Mouse (Mus musculus) megakaryocyte, embryonic 14.5 days (primary cell): ENCODE measurements around the gene Lrcol1. TPM values are rescaled to one million over a fixed set of nuclear protein-coding genes. Genes with fewer than 3 reads are reported as not detected.

ENCODE experiments used
- H3K27me3 ChIP-seq: replicated peaks from 2 replicates; pipeline ENCODE3; 2012; ENCODE audit warnings: inconsistent platforms
- H3K36me3 ChIP-seq: replicated peaks from 2 replicates; pipeline ENCODE3; 2012; ENCODE audit warnings: low read length, inconsistent platforms, mixed read lengths
- H3K4me1 ChIP-seq: 2 replicates; pipeline ENCODE4 v1.6.1; 2012; ENCODE audit warnings: inconsistent platforms
- H3K4me3 ChIP-seq: replicated peaks from 2 replicates; pipeline ENCODE3; 2012; ENCODE audit warnings: moderate library complexity, mild to moderate bottlenecking, inconsistent platforms
- H3K9me3 ChIP-seq: 2 replicates; pipeline ENCODE4 v1.6.1; 2012; ENCODE audit warnings: inconsistent platforms
- FLI1 ChIP-seq: IDR thresholded peaks from 2 replicates; pipeline ENCODE4 v1.6.1; 2012; ENCODE audit warnings: low read length, inconsistent platforms, mixed read lengths
- GATA1 ChIP-seq: IDR thresholded peaks from 3 replicates; pipeline ENCODE4 v1.6.1; 2012; ENCODE audit warnings: mixed read lengths, low read length, inconsistent platforms, borderline replicate concordance
- polyA plus RNA-seq: library from polyadenylated mRNA; stranded (reverse); fragments of >175 nt; gene quantifications from 2 replicates; pipeline ENCODE4 v1.2.3, GENCODE M21; 2012; ENCODE audit warnings: low replicate concordance; ENCODE audit not compliant: insufficient read depth

Gene Lrcol1
- not detected in 2 replicates for polyA plus RNA-seq

DNA sequence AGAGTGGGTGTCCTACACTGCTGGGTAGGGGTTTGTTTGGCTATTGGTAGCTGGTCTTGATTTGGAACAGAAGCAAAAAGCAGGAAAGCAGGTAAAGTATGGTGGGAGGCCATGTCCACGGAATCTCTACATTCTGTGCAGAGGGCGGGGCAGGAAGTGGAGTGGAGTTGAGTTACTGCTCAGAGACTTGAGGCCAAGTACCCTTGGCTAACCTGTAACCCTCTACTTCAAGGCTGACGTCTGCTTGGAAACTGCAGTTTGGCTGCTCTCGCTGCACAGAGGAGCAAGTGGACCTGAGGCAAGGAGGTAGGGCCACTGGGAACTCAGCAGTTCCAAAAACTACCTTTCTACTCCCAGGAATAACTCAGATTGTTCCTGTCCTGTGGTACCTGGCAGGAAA, at the start of gene Lrcol1:
Gene Lrcol1 (plus strand): TSS at position 207 of the 400 bp plus-strand sequence.
- H3K36me3 ChIP-seq: peaks cover 6% of the 10 kb centered on the region
- H3K9me3 ChIP-seq: no peaks in the 10 kb centered on the region
- peaks cover 71% of the 10 kb centered on the region for H3K27me3 ChIP-seq
- H3K4me1 ChIP-seq: peaks cover 21% of the 10 kb centered on the region
- H3K4me3 ChIP-seq: no peak within 1 kb of the TSS
- TF ChIP-seq GATA1 (no peak), FLI1 (no peak)

DNA sequence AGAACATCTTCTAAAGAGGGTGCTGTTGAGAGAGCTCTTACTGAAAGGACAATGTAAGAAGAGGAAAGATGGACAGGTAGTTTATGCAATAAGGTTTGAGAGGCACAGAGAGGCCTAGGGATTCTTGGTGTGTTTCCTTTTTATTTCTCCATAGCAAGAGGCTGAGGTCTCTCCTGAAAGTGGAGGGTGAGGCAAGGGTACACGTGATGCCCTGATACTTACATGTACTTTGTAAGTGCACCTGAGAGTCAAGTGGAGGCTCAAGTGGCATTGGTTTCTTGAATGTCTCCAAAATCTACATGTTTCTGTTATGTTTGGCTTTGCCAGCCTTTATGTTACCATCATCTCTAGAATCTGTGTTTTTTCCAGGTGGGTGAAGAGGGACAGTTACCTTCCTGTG, 47.9 kb upstream of the Lrcol1 start:
- Histone ChIP-seq H3K27me3 (no peaks in the 10 kb centered on the region), H3K4me1 (peaks cover 8% of the 10 kb centered on the region), H3K4me3 (no peak overlapping the region), H3K36me3 (peaks cover 85% of the 10 kb centered on the region), H3K9me3 (no peaks in the 10 kb centered on the region)
- TF ChIP-seq GATA1 (no peak), FLI1 (no peak)

GRCm38 (mm10) chr5:110300591-110300990, 43.9 kb upstream of the Lrcol1 start:
- Histone ChIP-seq H3K36me3 (peaks cover 91% of the 10 kb centered on the region), H3K4me1 (no peaks in the 10 kb centered on the region), H3K9me3 (no peaks in the 10 kb centered on the region), H3K4me3 (no peak overlapping the region), H3K27me3 (no peaks in the 10 kb centered on the region)
- TF ChIP-seq GATA1: no peak
- TF ChIP-seq FLI1: no peak

DNA sequence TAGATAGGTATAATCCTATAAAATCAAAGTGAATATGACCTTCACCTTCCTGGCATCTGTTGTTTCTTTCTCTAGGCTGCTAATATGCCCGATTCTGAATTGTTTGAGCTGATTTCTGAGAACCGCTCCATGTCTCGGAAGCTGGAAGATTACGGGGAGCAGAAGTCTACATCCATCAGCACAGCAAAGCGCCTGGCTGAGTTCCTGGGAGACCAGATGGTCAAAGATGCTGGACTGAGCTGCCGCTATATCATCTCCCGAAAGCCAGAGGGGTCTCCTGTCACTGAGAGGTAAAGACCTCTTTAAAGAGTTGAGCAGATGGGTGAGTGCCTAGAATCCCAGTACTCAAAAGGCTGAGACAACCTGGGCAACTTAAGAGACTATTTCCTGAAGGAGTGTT, 35.7 kb upstream of the Lrcol1 start:
- no peaks in the 10 kb centered on the region for H3K27me3 ChIP-seq
- peaks cover 14% of the 10 kb centered on the region for H3K4me1 ChIP-seq
- no peaks in the 10 kb centered on the region for H3K9me3 ChIP-seq
- H3K4me3 ChIP-seq: no peak overlapping the region
- H3K36me3 ChIP-seq: peaks cover 86% of the 10 kb centered on the region
- TF ChIP-seq FLI1 (no peak), GATA1 (no peak)

GRCm38 (mm10) chr5:110313127-110313526, 31.4 kb upstream of the Lrcol1 start:
- Histone ChIP-seq H3K9me3 (no peaks in the 10 kb centered on the region), H3K4me3 (no peak overlapping the region), H3K36me3 (peaks cover 72% of the 10 kb centered on the region), H3K27me3 (no peaks in the 10 kb centered on the region), H3K4me1 (peaks cover 14% of the 10 kb centered on the region)
- TF ChIP-seq GATA1 (no peak), FLI1 (no peak)

DNA sequence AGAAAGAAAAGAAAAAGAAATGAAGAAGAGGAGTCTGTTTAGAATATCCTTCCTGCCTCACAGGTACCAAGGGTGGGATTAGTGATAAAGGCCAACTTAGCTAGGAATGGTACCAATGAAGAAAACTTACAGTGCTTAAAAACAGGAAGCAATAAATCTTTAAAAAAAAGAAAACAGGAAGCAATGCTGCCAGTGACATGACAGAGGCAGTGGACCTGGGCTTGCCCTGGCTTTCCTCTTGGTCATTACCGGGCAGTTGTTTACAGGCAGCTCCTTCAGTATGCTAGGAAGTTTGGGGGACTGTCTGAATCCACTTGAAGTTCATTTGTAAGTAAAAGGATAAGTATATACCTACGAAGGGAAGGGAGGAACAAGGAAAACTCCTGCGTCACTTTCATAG, 14.0 kb upstream of the Lrcol1 start:
- H3K36me3 ChIP-seq: peaks cover 87% of the 10 kb centered on the region
- no peaks in the 10 kb centered on the region; the same call in 1 of the 2 replicates for H3K4me1 ChIP-seq
- TF ChIP-seq FLI1 (no peak), GATA1 (no peak)
- no peaks in the 10 kb centered on the region for H3K27me3 ChIP-seq
- H3K9me3 ChIP-seq: no peaks in the 10 kb centered on the region
- no peak overlapping the region for H3K4me3 ChIP-seq

DNA sequence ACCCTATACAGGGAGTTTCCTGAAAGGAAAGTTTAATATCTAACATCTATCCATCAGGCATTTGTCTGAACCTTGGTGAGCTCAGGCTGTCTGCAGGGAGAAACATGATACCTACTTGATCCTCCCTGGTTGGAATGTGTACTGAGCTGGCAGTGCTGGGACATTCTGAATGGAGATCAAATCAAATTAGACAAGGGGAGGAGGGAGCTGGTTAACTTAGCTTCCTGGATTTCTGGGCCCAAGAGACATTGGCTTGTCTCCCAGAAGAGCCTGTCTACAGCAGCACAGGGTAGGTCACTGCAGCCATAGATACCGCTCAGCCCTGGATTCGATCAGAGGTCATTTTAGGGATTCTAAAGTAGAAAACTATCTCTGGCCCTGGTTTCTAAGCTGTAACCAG, 5.7 kb upstream of the Lrcol1 start:
- no peak overlapping the region for H3K4me3 ChIP-seq
- H3K27me3 ChIP-seq: peaks cover 39% of the 10 kb centered on the region
- peaks cover 59% of the 10 kb centered on the region for H3K36me3 ChIP-seq
- peaks cover 20% of the 10 kb centered on the region for H3K4me1 ChIP-seq
- no peaks in the 10 kb centered on the region for H3K9me3 ChIP-seq
- TF ChIP-seq FLI1: no peak
- no peak for TF ChIP-seq GATA1

DNA sequence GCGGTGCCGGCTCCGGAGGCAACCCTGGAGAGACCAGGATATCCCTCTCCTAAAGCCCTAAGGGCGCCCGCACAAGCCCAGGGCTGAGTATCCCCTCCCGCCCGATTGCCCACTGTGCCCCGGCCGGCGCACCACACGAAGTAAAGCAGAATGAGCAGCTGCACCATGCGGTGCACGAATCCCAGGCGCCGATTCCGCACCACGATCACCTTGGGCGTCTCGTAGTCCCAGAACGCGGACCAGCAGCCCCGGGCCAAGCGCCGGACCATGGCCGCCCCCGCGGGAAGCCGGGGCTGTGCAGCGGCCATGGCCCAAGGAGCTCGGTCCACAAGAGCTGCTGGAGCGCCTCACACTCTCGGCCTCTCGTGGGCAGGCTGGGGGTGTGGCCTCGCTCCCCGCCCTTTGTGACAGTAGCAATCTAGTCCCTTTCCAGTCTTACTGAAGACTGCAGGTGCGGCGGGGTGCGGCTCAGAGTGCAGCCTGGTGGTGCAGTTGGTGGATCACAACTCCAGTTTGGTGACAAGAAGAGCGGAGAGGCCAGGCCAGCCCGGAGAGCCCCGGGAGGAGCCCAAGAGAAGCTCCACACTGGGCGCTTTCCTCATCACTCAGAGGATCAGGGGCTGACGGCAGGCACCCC, 1.8 kb upstream of the Lrcol1 start, which contains the start of gene P2rx2:
Gene P2rx2 (minus strand): TSS at position 565 of the 637 bp plus-strand sequence.
- peaks cover 66% of the 10 kb centered on the region for H3K27me3 ChIP-seq
- H3K36me3 ChIP-seq: peaks cover 21% of the 10 kb centered on the region
- H3K9me3 ChIP-seq: no peaks in the 10 kb centered on the region
- peak within 1 kb of the TSS; percentile 87 for H3K4me3 ChIP-seq
- TF ChIP-seq FLI1 (no peak), GATA1 (no peak)
- H3K4me1 ChIP-seq: peaks cover 25% of the 10 kb centered on the region

DNA sequence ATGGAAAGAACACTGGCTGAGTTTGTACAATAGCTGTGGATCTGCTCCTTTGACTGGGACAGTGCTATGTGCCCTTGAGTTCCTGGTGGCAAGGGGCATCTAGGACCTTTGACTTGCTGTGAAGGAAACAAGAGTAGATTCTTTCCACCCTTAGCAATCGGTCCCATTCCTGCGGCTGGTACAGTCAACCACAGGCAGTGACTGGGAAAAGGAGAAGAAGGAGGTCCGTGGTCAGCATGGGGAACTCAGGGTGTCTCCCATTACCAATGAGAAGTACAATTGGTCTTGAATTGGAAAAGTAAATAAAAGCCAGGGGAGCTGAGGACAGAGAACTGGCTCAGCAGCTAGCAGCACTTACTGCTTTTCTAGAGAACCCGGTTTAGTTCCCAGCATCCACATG, 1.0 kb downstream of the Lrcol1 start:
- H3K9me3 ChIP-seq: no peaks in the 10 kb centered on the region
- peaks cover 20% of the 10 kb centered on the region for H3K4me1 ChIP-seq
- peaks cover 66% of the 10 kb centered on the region for H3K27me3 ChIP-seq
- H3K36me3 ChIP-seq: no peaks in the 10 kb centered on the region
- H3K4me3 ChIP-seq: no peak overlapping the region
- TF ChIP-seq FLI1 (no peak), GATA1 (no peak)

DNA sequence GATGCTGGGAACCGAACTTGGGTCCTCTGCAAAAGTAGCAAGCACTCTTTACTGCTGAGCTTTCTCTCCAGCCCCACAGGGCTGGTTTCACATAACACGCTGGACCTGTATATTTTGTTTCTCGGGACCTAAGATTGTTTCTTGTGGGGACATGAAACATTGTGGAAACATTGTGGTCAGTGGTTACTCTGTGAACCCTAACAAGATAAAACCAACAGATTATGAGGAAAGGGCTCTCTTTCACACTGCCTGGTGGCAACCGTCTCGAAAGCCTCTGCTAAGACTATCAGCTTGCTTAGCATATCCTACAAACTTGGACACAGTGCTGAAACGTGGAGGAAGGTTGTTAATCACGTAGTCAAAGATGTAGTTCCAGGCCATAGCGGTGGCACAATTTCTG, 2.5 kb downstream of the Lrcol1 start:
- Histone ChIP-seq H3K36me3 (no peaks in the 10 kb centered on the region), H3K27me3 (peaks cover 53% of the 10 kb centered on the region), H3K9me3 (no peaks in the 10 kb centered on the region), H3K4me3 (no peak overlapping the region), H3K4me1 (peaks cover 19% of the 10 kb centered on the region)
- TF ChIP-seq FLI1: no peak
- no peak for TF ChIP-seq GATA1
